Mouse (Mus musculus): ENCODE data around the gene Pou2f2.

Pou2f2 gene

GRCm38 (mm10) chr7:25089875-25090274, 89.7 kb downstream of the Pou2f2 start:
- DNase-seq = no peak

- no peak for DNase-seq
Observed at GRCm38 (mm10) chr7:25088968-25089367, 90.6 kb downstream of the Pou2f2 start.

- DNase-seq = peak in 1 of 2 experiments; percentile 24
Observed at GRCm38 (mm10) chr7:25088531-25088930, 91.0 kb downstream of the Pou2f2 start.

- DNase-seq = no peak
Observed at GRCm38 (mm10) chr7:25087972-25088371, 91.6 kb downstream of the Pou2f2 start.

- no peak for DNase-seq
Observed at GRCm38 (mm10) chr7:25087256-25087912, 92.1 kb downstream of the Pou2f2 start.

DNA sequence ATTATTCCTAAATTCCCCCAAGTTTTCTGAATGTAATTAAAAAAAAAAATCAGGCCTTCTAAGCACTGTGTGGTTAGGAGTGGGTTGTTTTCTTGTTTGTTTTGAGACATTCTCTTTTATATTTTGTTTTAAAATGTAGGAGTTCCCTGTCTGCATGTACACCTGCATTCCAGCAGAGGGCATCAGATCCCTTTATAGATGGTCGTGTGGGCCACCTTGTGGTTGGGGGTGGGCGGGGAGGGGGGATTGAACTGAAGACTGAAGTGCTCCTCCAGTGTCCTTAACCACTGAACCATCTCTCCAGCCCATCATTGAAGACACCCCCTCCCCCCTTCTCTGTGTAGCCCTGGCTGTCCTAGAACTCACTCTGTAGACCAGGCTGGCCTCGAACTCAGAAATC, 92.9 kb downstream of the Pou2f2 start:
- DNase-seq = no peak

DNA sequence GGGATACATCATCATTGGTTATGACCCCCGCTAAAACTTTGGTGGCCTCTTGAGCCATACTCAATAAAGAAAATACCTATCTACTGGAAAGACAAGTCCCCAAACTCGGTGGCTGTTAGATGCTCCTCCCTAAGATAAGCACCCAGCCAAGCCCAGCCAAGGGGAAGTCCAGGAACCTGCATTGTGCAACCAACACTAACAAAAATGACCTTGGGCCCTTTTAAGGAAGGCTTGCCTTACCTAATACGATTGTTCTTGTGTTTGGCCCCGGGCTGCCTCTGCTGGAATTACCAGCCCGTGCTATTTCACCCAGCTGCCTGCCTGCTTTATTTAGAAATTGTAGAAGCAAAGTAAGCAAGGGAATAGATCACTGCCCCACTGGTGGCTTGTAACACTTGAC, 94.9 kb downstream of the Pou2f2 start:
- DNase-seq = no peak

DNA sequence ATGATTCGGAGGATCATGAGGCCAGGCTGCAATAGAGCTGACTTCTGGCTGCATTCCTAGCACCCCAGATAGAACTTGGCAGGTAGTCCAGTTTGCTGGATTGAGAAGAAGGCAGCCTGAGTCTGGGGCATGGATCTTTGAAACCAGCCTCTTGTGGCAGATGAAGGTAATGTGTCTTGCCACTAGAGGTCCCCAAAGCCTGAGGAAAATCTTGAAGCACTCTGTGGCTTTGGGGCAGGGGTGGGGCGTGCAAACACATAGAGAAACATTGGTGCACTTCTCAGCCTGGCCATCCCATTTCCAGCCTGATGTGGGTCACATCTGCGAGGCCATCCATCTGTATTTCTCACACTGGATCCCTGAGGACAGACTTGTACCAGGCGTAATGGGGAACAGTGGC, 97.0 kb downstream of the Pou2f2 start:
- peak; percentile 36 for DNase-seq

DNA sequence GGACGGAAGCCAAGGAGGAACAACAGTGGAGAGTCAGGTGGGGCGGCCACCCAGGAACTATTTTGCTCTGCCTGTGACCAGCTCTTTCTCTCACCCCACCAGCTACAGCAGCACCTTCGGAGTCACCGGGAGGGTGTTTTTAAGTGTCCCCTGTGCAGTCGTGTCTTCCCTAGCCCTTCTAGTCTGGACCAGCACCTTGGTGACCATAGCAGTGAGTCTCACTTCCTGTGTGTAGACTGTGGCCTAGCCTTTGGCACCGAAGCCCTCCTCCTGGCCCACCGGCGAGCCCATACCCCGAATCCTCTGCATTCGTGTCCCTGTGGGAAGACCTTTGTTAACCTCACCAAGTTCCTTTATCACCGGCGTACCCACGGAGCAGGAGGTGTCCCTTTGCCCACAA, 99.1 kb downstream of the Pou2f2 start:
- DNase-seq = no peak

DNA sequence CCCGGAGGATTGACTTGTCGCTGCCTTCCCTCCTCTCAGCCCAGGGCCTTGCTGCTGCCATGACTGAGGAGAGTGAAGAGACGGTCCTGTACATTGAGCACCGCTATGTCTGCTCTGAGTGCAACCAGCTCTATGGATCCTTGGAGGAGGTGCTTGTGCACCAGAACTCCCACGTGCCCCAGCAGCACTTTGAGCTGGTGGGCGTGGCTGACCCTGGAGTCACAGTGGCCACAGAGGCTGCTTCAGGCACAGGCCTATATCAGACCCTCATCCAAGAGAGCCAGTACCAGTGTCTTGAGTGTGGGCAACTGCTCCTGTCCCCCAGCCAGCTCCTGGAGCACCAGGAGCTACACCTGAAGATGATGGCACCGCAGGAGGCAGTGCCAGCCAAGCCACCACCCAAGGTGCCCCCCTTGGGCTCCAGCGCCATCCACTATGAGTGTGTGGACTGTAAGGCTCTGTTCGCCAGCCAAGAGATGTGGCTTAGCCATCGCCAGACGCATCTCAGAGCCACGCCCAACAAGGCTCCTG, 100.0 kb downstream of the Pou2f2 start:
- DNase-seq = no peak

GRCm38 (mm10) chr7:25077414-25077755, 102.1 kb downstream of the Pou2f2 start:
- DNase-seq = no peak

- peak; percentile 93 to 98 for DNase-seq
Observed at GRCm38 (mm10) chr7:25076663-25077413, 102.7 kb downstream of the Pou2f2 start.

DNA sequence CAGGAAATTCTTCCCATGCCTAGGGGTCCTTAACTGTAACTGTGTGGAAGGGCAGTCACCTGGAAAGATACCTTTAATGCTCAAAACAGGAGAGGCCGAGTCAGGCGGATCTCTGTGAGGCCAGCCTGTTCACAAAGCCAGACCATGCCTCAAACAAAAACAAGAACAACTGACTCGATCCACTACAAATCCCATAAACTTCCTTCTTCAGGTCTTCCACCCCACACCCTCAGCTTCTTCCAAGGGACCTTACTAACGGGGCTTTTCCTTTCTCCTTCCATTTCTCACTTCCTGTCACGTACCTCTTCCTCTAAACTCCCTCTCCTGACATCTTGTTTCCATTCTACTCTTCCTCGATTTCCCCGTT, 103.2 kb downstream of the Pou2f2 start:
- no peak for DNase-seq

DNA sequence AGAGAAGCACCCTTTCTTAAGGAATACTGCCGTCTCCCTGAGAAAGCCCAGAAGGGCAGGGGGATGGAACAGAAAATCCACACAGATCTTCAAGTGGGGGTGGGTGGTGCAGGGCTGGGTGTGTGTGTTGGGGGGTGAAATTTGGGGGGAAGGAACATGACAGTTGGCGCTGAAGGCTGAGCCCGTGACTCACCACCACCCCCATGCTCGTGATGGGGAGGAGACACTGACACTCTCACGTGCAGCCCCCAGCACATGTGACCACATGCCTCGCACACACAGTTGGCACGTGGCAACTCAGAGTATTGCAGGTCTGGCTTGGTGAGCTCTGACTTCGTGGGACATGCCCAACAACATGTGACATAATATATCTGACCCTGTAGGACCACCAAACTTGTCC, 105.6 kb downstream of the Pou2f2 start:
- DNase-seq = no peak

GRCm38 (mm10) chr7:25072716-25073390, 106.7 kb downstream of the Pou2f2 start:
- no peak for DNase-seq

- DNase-seq = no peak
Observed at GRCm38 (mm10) chr7:25071979-25072715, 107.4 kb downstream of the Pou2f2 start, which contains the start of the genes Grik5 and Zfp574. Grik5 (minus strand) TSS chr7:25072346. Zfp574 (plus strand) TSS chr7:25072567.

DNA sequence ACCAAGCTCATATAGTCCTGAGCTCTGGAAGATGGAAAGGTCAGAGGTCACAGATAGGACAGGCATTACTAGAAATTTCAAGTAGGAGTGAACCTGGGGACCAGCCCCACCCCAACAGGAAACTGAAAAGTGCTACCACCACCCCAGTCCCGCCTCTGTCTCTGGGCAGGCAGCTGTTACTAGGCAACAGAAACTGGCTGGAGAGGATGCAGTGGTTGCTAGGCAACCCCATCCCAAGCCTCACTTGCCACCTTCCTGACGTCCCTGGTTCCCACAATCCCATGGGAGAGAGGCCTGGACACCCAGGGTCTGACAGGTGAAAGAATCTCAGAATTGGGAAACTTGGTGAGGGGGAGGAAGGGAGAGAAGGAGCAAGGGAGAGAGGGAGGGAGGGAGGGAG, 110.8 kb downstream of the Pou2f2 start:
- no peak for DNase-seq

DNA sequence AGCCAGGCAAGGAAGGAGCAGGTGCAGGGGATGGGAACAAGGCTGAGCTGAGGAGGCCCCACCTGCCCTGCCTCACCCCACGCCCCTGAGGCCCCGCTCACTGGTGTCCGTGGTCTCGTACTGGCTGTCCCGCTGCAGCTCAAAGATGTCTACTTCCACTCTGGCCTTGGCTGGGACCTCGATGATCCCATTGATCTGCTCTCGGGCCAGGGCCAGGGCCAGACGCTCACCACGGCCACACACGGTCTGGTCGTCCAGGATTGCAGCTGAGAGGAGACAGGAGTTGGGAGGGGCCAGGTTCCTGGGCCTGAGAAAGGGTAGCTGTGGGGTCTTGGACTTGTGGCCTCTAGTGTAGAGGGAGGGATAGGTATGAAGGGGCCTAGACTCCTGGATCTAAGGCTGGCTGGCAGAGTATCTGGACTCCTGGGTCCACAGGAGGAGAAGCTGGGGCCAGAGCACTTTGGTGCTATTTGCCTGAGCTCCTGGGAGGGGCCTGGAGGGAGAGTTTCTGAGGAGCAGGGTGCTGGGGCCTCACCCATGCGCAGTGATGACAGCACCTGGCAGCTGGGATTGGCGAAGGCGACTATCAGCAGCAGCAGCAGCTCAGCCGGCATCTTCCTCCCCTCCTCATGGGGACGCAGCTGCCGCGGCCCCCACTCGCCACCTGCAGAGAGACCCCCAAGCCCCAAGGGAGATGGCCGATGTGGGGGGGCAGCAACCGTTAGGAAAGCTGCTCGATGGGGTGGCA, 111.4 kb downstream of the Pou2f2 start:
- DNase-seq = no peak

DNA sequence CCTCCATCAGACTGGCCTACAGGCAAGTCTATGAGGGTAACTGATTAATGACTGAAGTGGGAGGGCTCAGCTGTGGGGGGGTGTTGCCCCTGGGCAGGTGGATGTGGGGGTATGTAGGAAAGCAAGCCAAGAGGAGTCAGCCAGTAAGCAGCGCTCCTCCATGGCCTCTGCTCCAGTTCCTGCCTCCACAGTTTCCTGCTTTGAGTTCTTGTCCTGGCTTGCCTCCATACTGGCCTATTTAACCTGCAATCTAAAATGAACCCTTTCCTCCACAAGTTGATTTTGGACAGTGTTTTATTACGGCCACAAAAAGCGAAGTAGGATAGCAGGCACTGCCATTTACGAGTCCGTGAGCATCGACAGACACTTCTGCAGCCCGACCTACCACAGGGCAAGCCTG, 112.2 kb downstream of the Pou2f2 start:
- no peak for DNase-seq

- DNase-seq = no peak
Observed at GRCm38 (mm10) chr7:25063900-25064299, 115.6 kb downstream of the Pou2f2 start.

- no peak for DNase-seq
Observed at GRCm38 (mm10) chr7:25063346-25063745, 116.2 kb downstream of the Pou2f2 start.

DNA sequence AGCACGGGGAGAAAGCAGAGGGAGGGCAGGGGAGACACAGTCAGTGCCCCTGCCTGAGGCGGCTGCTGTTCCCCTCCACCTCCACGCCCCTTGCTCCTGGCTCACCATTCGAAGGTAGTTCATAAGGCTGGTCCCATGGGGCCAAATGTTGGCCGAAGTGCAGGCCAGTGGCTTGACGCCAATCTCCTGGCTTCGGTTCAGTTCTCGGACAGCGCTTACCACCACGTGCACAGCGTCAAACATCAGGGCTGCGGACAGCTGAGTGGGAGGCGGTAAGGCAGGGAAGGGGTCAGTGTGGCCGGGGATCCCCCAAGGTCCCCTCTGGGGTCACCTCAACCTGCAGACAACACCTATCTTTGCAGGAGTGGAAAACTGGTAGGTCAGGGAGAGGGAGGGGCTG, 120.7 kb downstream of the Pou2f2 start:
- no peak for DNase-seq
